Mouse (Mus musculus) heart, postnatal 0 days (tissue): ENCODE measurements at regions not wholly inside any gene's neighbourhood (a gene's known extent, or its start where the extent isn't known, plus 50 kb on each side); places are given as distances from the start of the nearest gene placed in this dataset.

ENCODE experiments used
- CTCF ChIP-seq: IDR thresholded peaks from 2 replicates; pipeline ENCODE4 v1.5.1; 2016; ENCODE audit warnings: antibody characterized with exemption, control low read depth, low read depth
- EP300 ChIP-seq: IDR thresholded peaks from 2 replicates; pipeline ENCODE4 v1.6.1; 2016; ENCODE audit warnings: antibody characterized with exemption, low read depth

DNA sequence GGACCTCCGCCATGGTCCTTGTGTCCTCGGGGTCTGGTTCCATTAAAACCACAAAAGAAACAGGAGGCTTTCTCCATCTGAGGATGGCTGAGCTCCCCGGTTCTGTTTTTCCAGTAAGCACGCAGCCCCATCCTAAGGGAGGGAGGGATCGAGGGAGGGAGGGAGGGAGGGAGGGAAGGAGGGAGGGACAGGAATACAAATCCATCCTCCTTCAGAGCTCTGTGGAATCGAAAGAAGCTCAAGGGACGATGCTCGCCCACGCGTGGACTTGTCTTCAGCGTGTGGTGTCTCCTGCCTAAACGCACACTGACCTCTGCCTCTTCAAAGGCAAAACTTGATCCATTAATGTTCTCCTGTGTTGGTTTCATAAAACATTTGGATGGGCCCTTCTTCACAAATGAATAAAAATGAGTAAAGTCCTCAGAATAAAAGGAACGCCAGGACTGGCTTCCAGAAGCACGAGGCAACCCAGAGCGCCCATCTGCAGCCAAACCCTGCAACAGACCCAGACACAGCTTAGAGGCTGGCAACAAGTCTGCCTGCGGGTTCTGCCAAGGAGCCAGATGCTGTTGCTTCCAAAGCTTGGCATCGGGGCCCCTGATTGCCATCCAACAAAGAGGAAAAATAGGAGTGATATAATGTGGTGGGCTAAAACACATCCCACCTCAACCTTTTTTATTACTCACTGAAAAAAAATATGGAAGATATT is 131.0 kb downstream of the Zbtb18 start:
- TF ChIP-seq CTCF (no peak), EP300 (no peak)
